Mouse (Mus musculus) liver, embryonic 16.5 days (tissue): ENCODE results near the gene Gm10031. TPM values are rescaled to one million over a fixed set of nuclear protein-coding genes. Genes with fewer than 3 reads are reported as not detected.
"Not testable (repeated sequence)": the region's sequence is repeated elsewhere in the genome, so short reads cannot be mapped to it uniquely, and the experiment has no call there.

Experiments used
- ATAC-seq: fragments of 200-750 bp; cut with Nextera tagmentation; 2 replicates; pipeline ENCODE4 v1.8.0; 2017; ENCODE audit warnings: low read depth, mild to moderate bottlenecking, moderate number of reproducible peaks, moderate library complexity
- H3K27ac ChIP-seq: fragments of 300-500 bp; sonication (generic); 2 replicates; pipeline ENCODE4 v1.5.1; 2014; ENCODE audit warnings: mild to moderate bottlenecking, low read length
- H3K27me3 ChIP-seq: fragments of 300-500 bp; sonication (generic); 2 replicates; pipeline ENCODE4 v1.6.1; 2014; ENCODE audit warnings: low read depth, low read length, mixed read lengths; ENCODE audit not compliant: control insufficient read depth, insufficient read depth
- H3K36me3 ChIP-seq: fragments of 300-500 bp; sonication (generic); 2 replicates; pipeline ENCODE4 v1.6.1; 2014; ENCODE audit warnings: mild to moderate bottlenecking; ENCODE audit not compliant: control insufficient read depth, insufficient read depth
- H3K4me1 ChIP-seq: fragments of 300-500 bp; sonication (generic); 2 replicates; pipeline ENCODE4 v1.6.1; 2014; ENCODE audit warnings: low read depth, low read length, mixed read lengths; ENCODE audit not compliant: control insufficient read depth
- H3K4me2 ChIP-seq: fragments of 300-500 bp; sonication (generic); 2 replicates; pipeline ENCODE4 v1.6.1; 2014; ENCODE audit warnings: low read depth, low read length, mixed read lengths
- H3K4me3 ChIP-seq: fragments of 300-500 bp; sonication (generic); 2 replicates; pipeline ENCODE4 v1.5.1; 2014; ENCODE audit warnings: low read depth, mild to moderate bottlenecking, low read length
- H3K9ac ChIP-seq: fragments of 300-500 bp; sonication (generic); 2 replicates; pipeline ENCODE4 v1.6.1; 2014; ENCODE audit warnings: low read depth, low read length
- H3K9me3 ChIP-seq: fragments of 300-500 bp; sonication (generic); replicated peaks from 2 replicates; pipeline ENCODE4 v1.6.1; 2016; ENCODE audit warnings: low read length; ENCODE audit not compliant: control insufficient read depth
- WGBS: fragments of 180-500 bp; shearing (Covaris S2); extraction: QIAGEN DNeasy Blood & Tissue Kit; methylation state at CpG from one replicate; pipeline ENCODE4 v1.1.7; 2014; ENCODE audit not compliant: insufficient replicate concordance; 5-methylcytosine and 5-hydroxymethylcytosine counted together
- polyA plus RNA-seq: library from polyadenylated mRNA; unstranded; fragments of >200 nt; fragmentation: Nextera tagmentation; extraction: Ambion mirVana; gene quantifications from 2 replicates; pipeline ENCODE4 v1.2.1, GENCODE M21; 2015

The Gm10031 gene
- polyA plus RNA-seq, 1 experiment from 2014 or later = 0.14 TPM

DNA sequence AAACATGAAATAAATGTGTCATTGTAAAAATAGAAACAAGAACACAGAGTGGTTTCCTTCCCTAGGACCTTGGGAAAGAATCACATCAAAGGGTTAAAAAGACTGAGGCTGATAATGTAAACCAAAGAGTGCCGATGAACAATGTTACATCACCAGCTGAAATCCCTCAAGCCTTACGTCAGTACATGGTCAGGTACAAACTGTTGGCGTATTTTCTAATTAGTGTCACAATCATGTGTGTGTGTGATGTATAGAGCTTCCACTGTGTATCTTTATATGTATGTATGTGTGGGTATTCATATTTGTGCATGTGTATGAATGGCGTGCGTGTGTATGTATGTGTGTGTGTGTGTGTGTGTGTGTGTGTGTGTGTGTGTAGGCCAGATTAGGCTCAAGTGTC is 26.9 kb upstream of the Gm10031 start:
- Histone ChIP-seq H3K27ac (no peak overlapping the region), H3K9ac (no peak overlapping the region), H3K4me1 (no peaks in the 10 kb centered on the region), H3K36me3 (no peaks in the 10 kb centered on the region), H3K27me3 (no peaks in the 10 kb centered on the region), H3K4me2 (no peak overlapping the region), H3K9me3 (no peaks in the 10 kb centered on the region), H3K4me3 (no peak overlapping the region)
- WGBS = 61% methylated on average over 5 of the region's 5 CpGs
- ATAC-seq = no peak

DNA sequence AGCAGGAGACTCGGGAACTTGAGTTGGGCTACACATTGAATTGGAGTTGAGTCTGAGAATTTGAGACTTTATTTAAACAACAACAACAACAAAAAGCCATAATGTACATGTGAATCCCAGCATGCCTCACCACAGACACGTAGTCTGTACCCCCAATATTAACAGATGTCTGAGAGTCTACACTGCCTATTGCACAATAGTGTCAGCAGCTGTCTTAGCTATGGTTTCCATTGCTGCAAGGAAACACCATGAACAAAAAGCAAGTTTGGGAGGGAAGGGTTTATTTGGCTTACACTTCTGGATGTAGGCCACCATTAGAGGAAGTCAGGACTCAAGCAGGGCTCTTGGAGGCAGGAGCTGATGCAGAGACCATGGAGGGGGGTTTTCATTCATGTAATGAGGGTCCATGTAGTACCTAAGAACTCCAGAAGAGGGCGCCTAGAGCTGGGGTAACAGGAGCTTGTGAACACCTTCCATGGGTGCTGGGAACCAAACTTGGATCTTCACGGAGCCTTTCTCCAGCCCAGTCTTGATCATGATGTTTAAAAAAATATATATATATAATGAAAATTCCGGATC is 18.8 kb upstream of the Gm10031 start:
- H3K27ac ChIP-seq = no peak overlapping the region
- H3K9ac ChIP-seq = no peak overlapping the region
- H3K4me1 ChIP-seq = no peaks in the 10 kb centered on the region
- H3K27me3 ChIP-seq = no peaks in the 10 kb centered on the region
- WGBS = 55% methylated on average over 5 of the region's 5 CpGs
- H3K4me2 ChIP-seq = no peak overlapping the region
- H3K9me3 ChIP-seq = no peaks in the 10 kb centered on the region
- no peaks in the 10 kb centered on the region for H3K36me3 ChIP-seq
- no peak overlapping the region for H3K4me3 ChIP-seq
- ATAC-seq = no peak

DNA sequence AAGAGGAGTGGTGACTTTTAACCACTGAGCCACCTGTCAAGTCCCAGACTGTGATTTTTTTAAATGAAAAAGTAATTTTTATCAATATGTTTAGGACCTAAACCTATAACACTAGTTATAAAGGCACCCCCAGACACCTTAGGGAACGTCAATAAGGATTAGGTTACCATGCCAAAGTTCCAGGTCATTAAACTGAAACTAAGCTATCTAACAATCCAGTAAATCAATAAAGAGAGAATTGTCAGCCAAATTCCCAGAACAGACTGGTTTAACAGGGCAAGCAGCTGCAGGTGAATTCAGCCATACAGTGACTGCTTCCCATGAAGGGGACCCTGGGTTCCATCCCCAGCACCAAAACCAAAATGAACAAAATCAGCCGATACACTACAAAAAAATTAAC is 17.9 kb upstream of the Gm10031 start:
- Histone ChIP-seq H3K27me3 (no peaks in the 10 kb centered on the region), H3K4me3 (no peak overlapping the region), H3K9ac (no peak overlapping the region), H3K4me2 (no peak overlapping the region), H3K27ac (no peak overlapping the region), H3K9me3 (no peaks in the 10 kb centered on the region), H3K4me1 (no peaks in the 10 kb centered on the region), H3K36me3 (no peaks in the 10 kb centered on the region)
- WGBS = 74% methylated on average over 2 of the region's 2 CpGs
- no peak for ATAC-seq

DNA sequence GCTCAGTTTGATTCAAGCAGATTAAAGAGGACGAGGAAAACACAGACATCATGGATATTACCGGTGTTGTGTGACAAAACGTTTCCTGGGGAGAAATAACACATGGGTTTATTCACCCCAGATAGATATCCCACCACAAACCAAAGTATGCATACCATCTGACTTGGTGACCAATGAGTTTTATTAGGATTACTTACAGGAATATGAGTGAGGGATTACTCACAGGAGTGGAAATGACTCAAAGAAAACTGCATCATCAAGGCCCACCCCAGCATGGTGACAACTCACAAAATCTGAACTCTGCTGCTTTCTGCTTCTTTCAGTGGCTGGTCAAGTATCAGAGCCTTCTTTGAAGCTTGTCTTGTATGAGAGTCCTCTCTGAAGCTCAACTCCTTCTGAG is 16.1 kb upstream of the Gm10031 start:
- no peaks in the 10 kb centered on the region for H3K36me3 ChIP-seq
- 60% methylated on average over 3 of the region's 3 CpGs for WGBS
- no peak for ATAC-seq

DNA sequence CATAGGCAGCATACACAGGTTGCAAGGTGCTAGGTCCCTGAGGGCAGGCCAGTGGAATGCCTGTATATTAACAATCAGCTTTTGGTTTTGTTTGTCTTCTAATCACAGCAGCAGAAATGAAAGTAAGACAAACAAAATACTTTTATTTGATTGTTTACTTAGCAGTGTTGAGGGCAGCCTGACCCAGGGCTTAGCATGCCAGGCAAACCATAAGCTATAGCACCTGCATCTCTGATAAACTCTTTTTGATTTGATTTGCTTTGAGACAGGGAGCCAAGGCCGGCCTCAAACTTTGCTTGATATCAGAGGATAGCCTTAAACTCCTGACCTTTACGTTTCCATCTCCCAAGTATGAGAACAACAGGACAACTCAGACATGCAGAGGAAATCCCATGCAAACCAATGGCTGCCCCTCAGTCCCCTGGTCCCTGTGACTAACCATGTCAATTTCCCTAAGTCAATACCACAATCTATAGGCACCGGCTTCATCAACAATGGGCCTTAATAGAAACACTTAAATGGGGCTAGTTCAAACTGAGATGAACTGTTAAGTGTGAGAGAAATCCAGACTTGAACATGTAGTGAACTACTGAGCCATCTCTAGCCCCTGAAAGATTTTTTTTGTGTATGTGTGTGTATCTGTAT is 3.6 kb upstream of the Gm10031 start:
- Histone ChIP-seq H3K27me3 (no peaks in the 10 kb centered on the region), H3K9ac (no peak overlapping the region), H3K36me3 (no peaks in the 10 kb centered on the region), H3K4me3 (no peak overlapping the region), H3K4me1 (no peaks in the 10 kb centered on the region), H3K27ac (no peak overlapping the region), H3K4me2 (no peak overlapping the region), H3K9me3 (no peaks in the 10 kb centered on the region)
- ATAC-seq = no peak
- WGBS = 59% methylated on average over 3 of the region's 3 CpGs

More for the DNA sequence above, 16.1 kb upstream of the Gm10031 start:
- H3K9me3 ChIP-seq = no peaks in the 10 kb centered on the region
- no peaks in the 10 kb centered on the region for H3K27me3 ChIP-seq
- H3K4me3 ChIP-seq = no peak overlapping the region
- H3K27ac ChIP-seq = no peak overlapping the region
- no peak overlapping the region for H3K9ac ChIP-seq
- H3K4me1 ChIP-seq = no peaks in the 10 kb centered on the region
- H3K4me2 ChIP-seq = no peak overlapping the region

DNA sequence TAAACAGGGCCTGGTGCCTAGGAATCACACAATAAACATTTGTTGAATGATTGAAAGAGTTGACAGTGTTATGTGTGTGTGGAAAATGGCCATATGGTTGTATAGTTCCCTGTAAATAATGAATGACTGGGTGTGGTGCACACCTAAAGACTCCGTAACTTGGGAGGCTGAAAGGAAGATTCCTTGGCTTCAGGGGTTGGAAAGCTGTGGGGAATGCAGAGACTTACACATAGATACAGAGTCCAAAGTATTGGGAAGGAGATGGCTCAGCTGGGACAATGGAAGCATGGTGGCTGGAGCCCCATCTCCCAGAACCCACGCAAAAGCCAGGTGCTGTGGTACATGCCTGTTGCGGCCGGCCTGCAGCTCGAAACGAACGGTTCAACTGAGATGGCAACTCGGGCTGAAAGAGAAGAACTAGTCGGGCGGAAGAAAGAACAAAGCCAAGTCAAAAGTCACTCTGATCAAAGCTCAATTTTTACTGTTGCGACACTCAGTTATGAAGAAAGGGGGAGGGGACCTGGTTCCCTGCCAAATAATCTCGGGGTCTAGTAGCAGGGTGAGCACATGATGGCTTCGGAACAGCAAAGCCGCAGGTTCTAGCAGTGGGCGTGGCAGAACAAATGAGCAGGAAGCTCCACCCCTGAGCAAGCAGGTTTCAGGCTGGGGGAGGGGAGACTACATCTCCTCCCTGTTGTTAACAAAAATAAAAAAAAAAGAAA is 1.9 kb upstream of the Gm10031 start:
- Histone ChIP-seq H3K9ac (no peak overlapping the region), H3K27ac (no peak overlapping the region), H3K4me2 (no peak overlapping the region), H3K9me3 (no peaks in the 10 kb centered on the region), H3K4me3 (no peak overlapping the region), H3K4me1 (no peaks in the 10 kb centered on the region), H3K36me3 (no peaks in the 10 kb centered on the region), H3K27me3 (no peaks in the 10 kb centered on the region)
- no peak for ATAC-seq
- 43% methylated on average over 15 of the region's 15 CpGs for WGBS

DNA sequence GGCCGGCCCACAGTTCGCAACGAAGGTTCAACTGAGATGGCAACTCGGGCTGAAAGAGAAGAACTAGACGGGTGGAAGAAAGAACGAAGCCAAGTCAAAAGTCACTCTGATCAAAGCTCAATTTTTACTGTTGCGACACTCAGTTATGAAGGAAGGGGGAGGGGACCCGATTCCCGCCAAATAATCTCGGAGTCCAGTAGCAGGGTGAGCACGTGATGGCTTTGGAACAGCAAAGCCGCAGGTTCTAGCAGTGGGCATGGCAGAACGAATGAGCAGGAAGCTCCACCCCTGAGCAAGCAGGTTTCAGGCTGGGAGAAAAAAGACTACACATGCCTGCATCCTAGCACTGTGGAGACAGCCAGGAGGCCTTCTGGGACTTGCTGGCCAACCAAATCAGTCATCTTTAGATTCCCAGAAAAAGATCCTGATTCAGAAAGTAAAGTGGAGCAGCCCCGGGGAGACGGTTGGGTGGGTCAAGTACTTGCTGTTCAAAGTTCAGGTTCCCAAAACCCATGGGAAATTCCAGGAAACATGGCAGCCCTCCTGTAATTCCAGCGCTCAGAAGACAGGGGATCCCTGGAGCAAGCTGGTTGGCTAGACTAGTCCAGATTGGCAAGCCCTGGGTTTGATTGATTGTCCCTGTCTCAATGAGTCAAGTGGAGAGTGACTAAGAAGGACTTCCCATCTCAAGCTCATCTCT is 8.8 kb downstream of the Gm10031 start:
- H3K4me1 ChIP-seq, H3K36me3 ChIP-seq, H3K4me3 ChIP-seq, H3K27ac ChIP-seq, ATAC-seq, H3K4me2 ChIP-seq, H3K27me3 ChIP-seq, H3K9me3 ChIP-seq, H3K9ac ChIP-seq: not testable (repeated sequence)
- 75% methylated on average over 16 of the region's 16 CpGs for WGBS

DNA sequence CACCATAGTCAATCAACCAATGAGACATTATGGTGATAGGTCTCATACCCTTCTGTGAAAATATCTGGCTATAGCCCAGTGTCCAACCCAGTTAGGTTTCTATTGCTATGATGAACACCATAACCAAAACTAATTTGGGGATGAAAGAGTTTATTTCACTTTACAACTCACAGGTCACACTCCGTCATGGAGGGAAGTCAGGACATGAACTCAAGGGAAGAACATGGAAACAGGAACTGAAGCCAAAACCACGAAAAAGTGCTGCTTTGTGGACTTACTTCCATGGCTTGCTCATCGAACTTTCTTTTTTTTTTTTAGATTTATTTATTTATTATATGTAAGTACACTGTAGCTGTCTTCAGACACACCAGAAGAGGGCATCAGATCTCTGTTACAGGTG is 9.7 kb downstream of the Gm10031 start:
- Histone ChIP-seq H3K4me1 (no peaks in the 10 kb centered on the region), H3K4me3 (no peak overlapping the region), H3K9ac (no peak overlapping the region), H3K27ac (no peak overlapping the region), H3K27me3 (no peaks in the 10 kb centered on the region), H3K4me2 (no peak overlapping the region), H3K9me3 (no peaks in the 10 kb centered on the region), H3K36me3 (no peaks in the 10 kb centered on the region)
- ATAC-seq = no peak
- 43% methylated on average over 3 of the region's 3 CpGs for WGBS

DNA sequence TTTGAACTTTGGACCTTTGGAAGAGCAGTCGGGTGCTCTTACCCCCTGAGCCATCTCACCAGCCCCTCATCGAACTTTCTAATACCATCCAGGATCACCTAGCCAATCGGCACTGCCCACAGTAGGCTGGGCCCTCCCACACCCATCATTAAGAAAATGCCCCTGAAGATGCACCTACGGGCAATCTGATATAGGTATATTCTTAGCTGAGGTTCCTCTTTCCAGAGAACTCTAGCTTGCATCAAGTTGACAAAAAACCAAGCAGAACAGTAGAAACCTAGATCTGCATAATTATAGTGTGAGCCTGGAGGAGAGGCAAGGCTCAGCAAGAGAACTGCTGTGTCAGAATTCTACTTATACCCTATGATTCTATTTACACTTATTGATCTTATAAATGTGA is 10.1 kb downstream of the Gm10031 start:
- H3K4me2 ChIP-seq = no peak overlapping the region
- no peak overlapping the region for H3K4me3 ChIP-seq
- no peak overlapping the region for H3K9ac ChIP-seq
- H3K27ac ChIP-seq = no peak overlapping the region
- no peaks in the 10 kb centered on the region for H3K9me3 ChIP-seq
- no peaks in the 10 kb centered on the region for H3K27me3 ChIP-seq
- WGBS = 52% methylated on average over 4 of the region's 4 CpGs
- no peaks in the 10 kb centered on the region for H3K4me1 ChIP-seq
- no peaks in the 10 kb centered on the region for H3K36me3 ChIP-seq
- no peak for ATAC-seq
